Mouse (Mus musculus) embryonic facial prominence, embryonic 11.5 days (tissue): ENCODE data around the gene Itgae. TPM values are rescaled to one million over a fixed set of nuclear protein-coding genes. Genes with fewer than 3 reads are reported as not detected.
A peak's percentile ranks its signal among the peaks of the same experiment; 100 is the strongest.

Source experiments
- ATAC-seq: fragments of 200-750 bp; cut with Nextera tagmentation; replicated peaks from 2 replicates; pipeline ENCODE4 v1.8.0; 2017; ENCODE audit warnings: low read depth; ENCODE audit not compliant: insufficient number of reproducible peaks, low FRiP score, low TSS enrichment
- DNase-seq: peaks from one replicate; pipeline ENCODE4 v3.0.0-alpha.2; 2015; ENCODE audit warnings: low spot score
- H3K27ac ChIP-seq: fragments of 300-500 bp; sonication (generic); replicated peaks from 2 replicates; pipeline ENCODE4 v1.5.1; 2014; ENCODE audit warnings: mild to moderate bottlenecking, low read depth, low read length, control low read depth
- H3K27me3 ChIP-seq: fragments of 300-500 bp; sonication (generic); 2 replicates; pipeline ENCODE4 v1.6.1; 2014; ENCODE audit warnings: mild to moderate bottlenecking, low read length, moderate library complexity, mixed read lengths; ENCODE audit not compliant: control insufficient read depth, insufficient read depth
- H3K36me3 ChIP-seq: fragments of 300-500 bp; sonication (generic); replicated peaks from 2 replicates; pipeline ENCODE4 v1.6.1; 2014; ENCODE audit warnings: low read depth, mild to moderate bottlenecking, low read length, moderate library complexity, mixed read lengths; ENCODE audit not compliant: control insufficient read depth, insufficient read depth
- H3K4me1 ChIP-seq: fragments of 300-500 bp; sonication (generic); 2 replicates; pipeline ENCODE4 v1.6.1; 2014; ENCODE audit warnings: low read length, mixed read lengths; ENCODE audit not compliant: control insufficient read depth, insufficient read depth
- H3K4me2 ChIP-seq: fragments of 300-500 bp; sonication (generic); 2 replicates; pipeline ENCODE4 v1.6.1; 2014; ENCODE audit warnings: low read depth, mild to moderate bottlenecking, control low read depth, low read length, moderate library complexity
- H3K4me3 ChIP-seq: fragments of 300-500 bp; sonication (generic); 2 replicates; pipeline ENCODE4 v1.5.1; 2014; ENCODE audit warnings: low read depth, low read length, control low read depth
- H3K9ac ChIP-seq: fragments of 300-500 bp; sonication (generic); replicated peaks from 2 replicates; pipeline ENCODE4 v1.6.1; 2014; ENCODE audit warnings: mild to moderate bottlenecking, control low read depth, low read length
- H3K9me3 ChIP-seq: fragments of 300-500 bp; sonication (generic); replicated peaks from 2 replicates; pipeline ENCODE4 v1.6.1; 2016; ENCODE audit warnings: mild to moderate bottlenecking, low read length, inconsistent platforms, mixed read lengths; ENCODE audit not compliant: control insufficient read depth
- WGBS: fragments of 180-500 bp; shearing (Covaris S2); extraction: QIAGEN DNeasy Blood & Tissue Kit; methylation state at CpG from one replicate; pipeline ENCODE4 v1.1.7; 2014; 5-methylcytosine and 5-hydroxymethylcytosine counted together
- polyA plus RNA-seq: library from polyadenylated mRNA; unstranded; fragments of >200 nt; fragmentation: Nextera tagmentation; extraction: Ambion mirVana; gene quantifications from 2 replicates; pipeline ENCODE4 v1.2.1, GENCODE M21; 2014

Gene Itgae
- polyA plus RNA-seq, 1 experiment from 2014 or later: 0.17 TPM

DNA sequence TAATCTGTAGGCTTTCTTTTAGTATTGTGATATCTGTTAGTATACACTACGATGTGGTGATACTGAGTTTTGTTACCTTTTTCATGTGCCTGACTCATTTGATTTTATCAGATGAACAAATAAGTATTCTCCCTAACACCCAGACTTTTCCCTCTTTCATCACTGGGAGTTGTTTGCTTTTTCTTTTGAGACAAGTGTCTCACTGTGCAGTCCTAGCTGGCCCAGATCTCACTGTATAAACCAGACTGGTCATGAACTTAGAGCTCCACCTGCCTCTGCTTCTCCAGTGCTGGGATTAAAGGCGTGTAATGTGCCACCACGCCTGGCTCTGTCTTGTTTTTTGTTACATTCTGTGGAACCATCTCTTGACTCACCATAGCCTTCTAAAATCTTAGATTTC, 30.8 kb upstream of the Itgae start:
- Histone ChIP-seq H3K4me3 (no peak overlapping the region), H3K9me3 (no peaks in the 10 kb centered on the region), H3K27ac (no peak overlapping the region), H3K4me2 (no peak overlapping the region), H3K9ac (no peak overlapping the region), H3K4me1 (no peaks in the 10 kb centered on the region), H3K36me3 (no peaks in the 10 kb centered on the region; the same call in 1 of the 2 replicates), H3K27me3 (no peaks in the 10 kb centered on the region)
- DNase-seq: no peak
- 92% methylated on average over 3 of the region's 3 CpGs for WGBS
- no peak for ATAC-seq

DNA sequence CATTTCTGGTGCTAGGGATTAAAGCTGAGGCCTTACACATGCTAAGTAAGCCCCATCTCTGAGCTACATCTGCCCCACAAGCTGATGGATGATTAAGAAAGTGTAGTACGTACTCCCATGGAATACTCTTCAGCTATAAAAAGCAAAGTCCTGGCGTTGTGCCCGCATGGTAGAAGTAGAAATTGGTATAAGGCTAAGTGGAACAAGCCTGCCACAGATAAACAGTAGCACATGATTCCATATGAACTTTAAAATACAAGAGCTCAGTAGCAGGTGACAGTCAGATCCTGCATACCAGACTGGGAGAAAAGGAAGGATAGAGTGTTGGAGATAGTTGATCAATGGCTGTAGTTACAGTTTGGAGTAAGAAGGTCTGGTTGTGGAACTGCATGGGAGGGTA, 29.0 kb upstream of the Itgae start:
- no peak for DNase-seq
- Histone ChIP-seq H3K27me3 (no peaks in the 10 kb centered on the region), H3K36me3 (peaks cover 2% of the 10 kb centered on the region; the same call in 1 of the 2 replicates), H3K9ac (no peak overlapping the region), H3K27ac (no peak overlapping the region), H3K4me3 (no peak overlapping the region), H3K4me1 (no peaks in the 10 kb centered on the region), H3K9me3 (no peaks in the 10 kb centered on the region), H3K4me2 (no peak overlapping the region)
- WGBS: 93% methylated on average over 3 of the region's 3 CpGs
- ATAC-seq: no peak

DNA sequence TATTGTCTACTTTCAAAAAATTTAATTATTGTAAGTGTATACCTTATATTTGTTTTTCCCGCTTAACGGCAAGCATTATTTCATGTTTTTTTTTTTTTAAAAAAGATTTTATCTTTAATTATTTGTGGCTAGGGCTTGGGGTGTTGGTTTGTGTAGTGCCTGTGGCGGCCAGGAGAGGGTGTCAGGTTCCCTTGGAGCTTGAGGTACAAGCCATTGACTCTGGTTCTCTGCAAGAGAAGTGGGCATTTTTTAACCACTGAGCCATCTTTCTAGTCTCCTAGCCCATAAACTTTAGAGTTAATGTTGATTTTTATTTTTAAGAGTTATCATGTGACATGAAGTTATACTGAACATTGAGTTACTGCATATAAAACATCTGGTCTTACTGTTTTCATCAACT, 18.5 kb upstream of the Itgae start:
- no peaks in the 10 kb centered on the region for H3K9me3 ChIP-seq
- H3K4me2 ChIP-seq: no peak overlapping the region
- no peak overlapping the region for H3K27ac ChIP-seq
- DNase-seq (peak; percentile 19), ATAC-seq (no peak)
- no peak overlapping the region for H3K4me3 ChIP-seq
- H3K27me3 ChIP-seq: no peaks in the 10 kb centered on the region
- 82% methylated on average over 3 of the region's 3 CpGs for WGBS
- H3K9ac ChIP-seq: no peak overlapping the region
- peaks cover 11% of the 10 kb centered on the region for H3K36me3 ChIP-seq
- H3K4me1 ChIP-seq: no peaks in the 10 kb centered on the region

DNA sequence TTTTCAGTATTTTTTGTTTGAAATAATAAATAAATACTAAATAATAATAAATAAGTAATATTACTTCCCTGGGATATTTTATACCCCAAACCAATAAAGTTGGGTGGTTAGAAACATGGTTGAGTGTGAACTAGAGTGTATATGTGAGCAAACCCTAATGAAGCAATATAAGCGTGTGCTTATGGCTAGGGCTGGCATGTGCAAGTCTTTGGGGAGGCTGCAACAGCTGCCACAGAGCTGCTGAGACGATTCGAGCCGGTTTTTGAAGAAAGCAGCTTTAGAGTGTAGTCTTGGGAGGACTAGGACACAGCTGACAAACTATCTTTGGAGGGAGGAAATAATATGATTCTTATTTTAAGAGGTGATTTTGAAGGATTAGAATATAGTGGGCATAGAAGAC, 14.1 kb upstream of the Itgae start:
- Histone ChIP-seq H3K27me3 (no peaks in the 10 kb centered on the region), H3K4me3 (no peak overlapping the region), H3K4me2 (no peak overlapping the region), H3K27ac (no peak overlapping the region), H3K36me3 (peaks cover 5% of the 10 kb centered on the region), H3K9me3 (no peaks in the 10 kb centered on the region), H3K9ac (no peak overlapping the region), H3K4me1 (no peaks in the 10 kb centered on the region)
- 87% methylated on average over 4 of the region's 4 CpGs for WGBS
- ATAC-seq (no peak), DNase-seq (no peak)

DNA sequence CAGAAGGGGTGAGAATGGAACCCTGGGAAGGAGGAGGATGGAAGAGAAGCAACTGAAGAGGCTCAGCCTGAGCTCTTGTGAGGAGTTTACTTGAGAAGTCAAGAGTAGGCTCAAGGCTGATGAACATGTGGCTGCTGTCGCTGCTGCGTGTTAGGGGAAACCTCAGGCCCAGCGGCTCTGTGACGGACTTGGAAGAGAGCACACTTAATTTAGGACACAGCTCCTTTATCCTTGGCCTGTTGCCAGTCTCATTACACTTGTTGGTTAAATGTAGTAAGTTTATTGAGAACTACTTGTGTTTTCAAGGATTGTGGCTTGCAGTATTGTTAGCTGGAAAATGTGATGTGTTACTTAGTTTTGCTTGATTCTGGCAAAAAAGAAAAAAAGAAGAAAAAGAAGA, 13.7 kb upstream of the Itgae start:
- 93% methylated on average over 4 of the region's 4 CpGs for WGBS
- DNase-seq: no peak
- no peak overlapping the region for H3K27ac ChIP-seq

DNA sequence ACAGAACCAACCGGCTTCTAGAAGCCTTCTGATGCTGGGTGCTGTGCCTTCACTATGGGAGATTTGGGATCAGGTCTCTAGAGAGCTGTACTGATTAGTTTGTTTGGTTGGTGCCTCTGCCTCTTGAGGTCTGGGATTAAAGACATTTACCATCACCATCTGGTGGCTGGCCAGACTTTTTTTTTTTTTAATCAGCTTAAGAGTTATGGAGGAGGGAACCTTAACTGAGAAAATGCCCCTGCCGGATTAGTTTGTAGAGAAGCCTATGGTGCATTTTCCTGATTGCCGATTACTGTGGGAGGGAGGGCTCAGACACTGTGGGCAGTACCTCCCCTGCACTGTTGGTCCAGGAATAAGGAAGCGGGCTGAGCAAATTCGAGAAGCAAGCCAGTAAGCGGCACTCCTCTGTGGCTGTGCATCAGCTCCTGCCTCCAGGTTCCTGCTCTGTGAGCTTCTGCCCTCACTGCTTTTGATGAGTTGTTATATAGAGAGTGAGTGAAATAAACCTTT, 13.1 kb upstream of the Itgae start:
- Histone ChIP-seq H3K4me1 (no peaks in the 10 kb centered on the region), H3K4me3 (no peak overlapping the region), H3K9me3 (no peaks in the 10 kb centered on the region), H3K27ac (no peak overlapping the region), H3K4me2 (no peak overlapping the region), H3K36me3 (peaks cover 5% of the 10 kb centered on the region), H3K9ac (no peak overlapping the region), H3K27me3 (no peaks in the 10 kb centered on the region)
- DNase-seq: no peak
- 93% methylated on average over 6 of the region's 6 CpGs for WGBS
- ATAC-seq: no peak

More for the DNA sequence above, 13.7 kb upstream of the Itgae start:
- Histone ChIP-seq H3K36me3 (peaks cover 5% of the 10 kb centered on the region), H3K9me3 (no peaks in the 10 kb centered on the region), H3K4me2 (no peak overlapping the region), H3K27me3 (no peaks in the 10 kb centered on the region), H3K9ac (no peak overlapping the region), H3K4me3 (no peak overlapping the region), H3K4me1 (no peaks in the 10 kb centered on the region)
- no peak for ATAC-seq

DNA sequence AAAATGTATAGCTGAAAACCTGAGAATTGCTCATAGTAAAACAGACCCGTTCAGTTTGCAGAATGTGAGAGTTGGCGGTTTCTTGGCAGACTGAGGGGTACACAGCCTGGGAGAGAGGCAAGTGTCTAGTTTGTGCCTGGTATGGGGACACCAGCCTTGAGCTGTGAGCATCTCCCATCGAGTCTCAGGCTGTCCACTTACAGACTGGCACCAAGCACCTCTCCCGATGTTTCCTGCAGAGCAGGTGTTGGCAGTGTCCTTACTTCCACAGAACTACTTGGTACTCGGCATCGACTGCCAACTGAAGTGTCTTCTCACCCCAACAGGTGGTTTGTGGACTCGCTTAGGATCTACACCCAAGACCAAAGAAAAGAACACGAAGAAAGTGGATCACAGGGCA, 11.8 kb upstream of the Itgae start:
- Histone ChIP-seq H3K9ac (no peak overlapping the region), H3K27ac (no peak overlapping the region), H3K9me3 (no peaks in the 10 kb centered on the region), H3K4me2 (no peak overlapping the region), H3K4me3 (no peak overlapping the region), H3K36me3 (peaks cover 5% of the 10 kb centered on the region), H3K4me1 (no peaks in the 10 kb centered on the region), H3K27me3 (no peaks in the 10 kb centered on the region)
- DNase-seq: no peak
- WGBS: 93% methylated on average over 8 of the region's 8 CpGs
- ATAC-seq: no peak

DNA sequence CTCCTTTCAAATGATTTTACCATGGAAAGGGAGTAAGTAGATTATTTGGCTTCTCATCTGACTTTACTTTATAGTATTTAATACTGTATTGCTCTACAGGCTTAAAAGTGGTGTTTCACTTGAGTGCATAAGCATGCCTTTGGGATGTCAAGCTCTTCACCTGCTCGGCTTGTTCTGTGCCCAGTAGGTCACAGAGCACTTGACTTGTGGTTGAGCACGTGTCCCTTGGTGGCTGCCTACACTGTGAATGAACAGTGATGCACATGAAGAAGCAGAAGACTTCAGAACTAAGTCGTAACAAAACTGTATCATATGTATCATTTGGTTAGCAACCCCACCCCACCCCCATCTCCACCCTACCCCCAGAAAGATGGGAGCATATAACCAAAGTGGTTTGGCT, 10.1 kb upstream of the Itgae start:
- Histone ChIP-seq H3K4me3 (no peak overlapping the region), H3K9me3 (no peaks in the 10 kb centered on the region), H3K9ac (no peak overlapping the region), H3K27me3 (no peaks in the 10 kb centered on the region), H3K27ac (no peak overlapping the region), H3K4me2 (no peak overlapping the region), H3K4me1 (no peaks in the 10 kb centered on the region; the same call in 1 of the 2 replicates), H3K36me3 (peaks cover 5% of the 10 kb centered on the region)
- DNase-seq: no peak
- 93% methylated on average over 3 of the region's 3 CpGs for WGBS
- no peak for ATAC-seq
